Mouse (Mus musculus) testis, adult 2 months (tissue): ENCODE results near the gene Pmel.

Source experiments
- CTCF ChIP-seq: fragments of 200-500 bp; IDR thresholded peaks from 2 replicates; pipeline ENCODE4 v1.5.1; 2012; ENCODE audit warnings: low read depth, mild to moderate bottlenecking, inconsistent platforms, low read length, moderate library complexity; ENCODE audit not compliant: control insufficient read depth, insufficient read depth, insufficient replicate concordance
- POLR2A ChIP-seq: fragments of 200-500 bp; IDR thresholded peaks from 2 replicates; pipeline ENCODE4 v1.6.1; 2012; ENCODE audit warnings: low read depth, mild to moderate bottlenecking, inconsistent platforms, low read length, moderate library complexity; ENCODE audit not compliant: control insufficient read depth

DNA sequence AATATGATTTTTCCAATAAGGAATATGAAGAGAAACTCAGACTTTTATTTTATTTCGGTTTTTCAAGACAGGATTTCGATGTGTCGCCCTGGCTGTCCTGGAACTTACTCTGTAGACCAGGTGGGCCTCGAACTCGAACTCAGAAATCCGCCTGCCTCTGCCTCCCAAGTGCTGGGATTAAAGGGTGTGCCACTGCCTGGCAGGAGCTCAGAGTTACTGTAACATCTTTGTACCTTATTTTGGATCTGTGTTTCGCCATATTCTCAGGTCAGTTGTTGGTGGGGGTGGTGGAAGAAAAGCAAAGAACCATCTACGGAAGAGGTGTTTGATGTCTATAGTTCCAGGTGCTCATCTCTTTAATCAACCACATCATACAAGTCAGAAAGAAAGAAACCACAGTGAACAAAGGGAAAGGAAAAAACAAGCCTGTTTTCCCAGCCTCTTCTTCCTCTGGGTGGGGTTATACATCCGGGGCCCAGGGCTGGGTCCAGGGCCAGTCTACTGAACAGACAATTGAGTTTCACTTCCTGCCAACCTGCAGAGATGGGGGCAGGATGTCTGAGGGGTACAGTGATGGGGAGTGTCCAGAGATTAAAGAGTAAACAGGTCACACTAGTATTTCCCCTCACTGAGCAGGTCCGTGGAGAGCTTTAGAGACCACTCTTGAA, 42.1 kb downstream of the Pmel start:
- TF ChIP-seq CTCF, result no peak
- no peak for TF ChIP-seq POLR2A
